Mouse (Mus musculus): ENCODE data around the gene Tmem247. TPM values are rescaled to one million over a fixed set of nuclear protein-coding genes. Genes with fewer than 3 reads are reported as not detected.

Gene Tmem247
- not detected for total RNA-seq (2022)

- DNase-seq (ENCODE audit: low spot score in 2 of 2), result no peak
Observed at GRCm38 (mm10) chr17:86917048-86917447, at the start of gene Tmem247. Tmem247 (plus strand) TSS chr17:86917348.

DNA sequence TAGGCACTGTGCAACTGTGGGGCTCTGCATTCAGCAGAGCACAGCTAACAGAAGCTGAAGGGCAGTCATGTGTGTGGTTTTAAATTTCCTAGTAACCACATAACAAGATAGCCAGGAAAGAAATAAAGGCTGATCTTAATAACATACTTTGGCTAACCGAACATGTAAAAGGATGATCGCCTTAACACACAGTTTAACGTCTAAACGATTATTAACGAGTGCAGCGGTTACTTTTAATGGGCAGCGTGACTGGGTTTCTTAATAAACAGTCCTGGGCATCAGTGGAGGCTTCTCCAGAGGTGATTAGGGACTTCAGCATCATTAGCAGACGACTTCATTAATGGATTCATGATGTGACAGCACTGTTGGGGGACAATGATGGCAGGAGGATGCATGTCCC lies 46.6 kb upstream of the Tmem247 start:
- no peak for DNase-seq (ENCODE audit: low spot score in 2 of 2)

- no peak for DNase-seq (ENCODE audit: low spot score in 2 of 2)
Observed at GRCm38 (mm10) chr17:86872643-86873042, 44.5 kb upstream of the Tmem247 start.

GRCm38 (mm10) chr17:86876940-86877339 lies 40.2 kb upstream of the Tmem247 start:
- no peak for DNase-seq (ENCODE audit: low spot score in 2 of 2)

GRCm38 (mm10) chr17:86877747-86878146 lies 39.4 kb upstream of the Tmem247 start:
- DNase-seq (ENCODE audit: low spot score in 2 of 2), result no peak

DNA sequence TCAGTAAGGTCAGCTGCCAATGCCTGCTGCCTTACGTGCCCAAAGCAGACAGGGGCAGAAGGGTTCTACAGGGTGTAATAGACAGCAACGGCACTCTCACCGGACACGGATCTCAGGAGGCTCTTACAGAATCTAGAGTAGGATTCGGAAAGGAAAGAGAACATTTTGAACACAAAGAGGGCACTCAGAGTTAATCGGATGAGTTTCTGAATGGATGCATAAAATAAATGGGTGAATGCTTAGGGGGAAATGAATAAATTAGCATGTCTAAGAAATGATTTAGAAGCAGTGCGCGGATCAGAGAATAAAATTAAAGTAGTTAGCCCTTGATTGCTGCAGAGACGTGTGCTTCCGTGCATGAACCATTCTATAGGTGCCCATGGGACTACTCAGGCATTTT lies 37.1 kb upstream of the Tmem247 start:
- DNase-seq (ENCODE audit: low spot score in 2 of 2), result no peak

GRCm38 (mm10) chr17:86880461-86881044 lies 36.6 kb upstream of the Tmem247 start:
- DNase-seq (ENCODE audit: low spot score in 2 of 2), result no peak

- DNase-seq (ENCODE audit: low spot score in 2 of 2), result no peak
Observed at GRCm38 (mm10) chr17:86895191-86895590, 22.0 kb upstream of the Tmem247 start.

- no peak for DNase-seq (ENCODE audit: low spot score in 2 of 2)
Observed at GRCm38 (mm10) chr17:86897486-86898165, 19.5 kb upstream of the Tmem247 start.

DNA sequence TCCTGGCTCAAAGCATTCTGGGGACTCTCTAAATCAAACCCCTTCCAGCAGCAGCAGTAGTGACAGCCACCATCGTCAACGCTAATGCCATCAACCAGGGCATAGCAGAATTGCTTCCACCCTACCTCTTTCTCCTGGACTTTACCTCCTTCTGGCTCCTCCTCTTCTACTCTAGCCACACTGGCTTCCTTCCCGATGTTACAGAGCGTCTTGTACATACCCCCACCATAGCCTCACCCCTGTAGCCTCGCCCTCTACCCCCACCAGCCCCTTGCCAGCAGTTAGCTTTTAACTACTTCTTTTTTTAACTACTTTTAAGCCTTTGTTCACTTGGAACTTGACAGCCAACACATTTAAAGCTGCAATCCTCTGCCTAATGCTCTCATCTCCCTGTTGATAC lies 17.3 kb upstream of the Tmem247 start:
- DNase-seq (ENCODE audit: low spot score in 2 of 2), result no peak

DNA sequence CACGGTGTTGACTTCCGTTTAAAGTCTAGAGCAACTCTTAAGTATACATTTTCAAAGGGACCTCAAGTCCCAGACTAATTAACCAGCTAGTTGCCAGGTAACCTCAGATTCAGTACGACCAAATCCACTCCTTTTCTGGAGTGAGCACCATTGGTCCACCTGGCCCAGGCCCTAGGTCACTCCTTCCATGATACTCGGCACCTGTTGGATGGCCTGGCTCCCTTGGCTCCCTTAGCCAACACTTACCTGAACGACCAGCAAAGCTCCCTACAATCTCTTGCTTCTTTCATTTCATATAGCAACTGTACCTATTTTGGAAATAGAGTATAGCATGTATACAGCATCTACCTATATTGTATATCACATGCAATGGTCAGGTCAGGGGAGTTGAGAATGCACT lies 16.6 kb upstream of the Tmem247 start:
- no peak for DNase-seq (ENCODE audit: low spot score in 2 of 2)

GRCm38 (mm10) chr17:86902399-86903067 lies 14.6 kb upstream of the Tmem247 start:
- DNase-seq (ENCODE audit: low spot score in 2 of 2), result no peak

GRCm38 (mm10) chr17:86903596-86903995 lies 13.6 kb upstream of the Tmem247 start:
- DNase-seq (ENCODE audit: low spot score in 2 of 2), result no peak

DNA sequence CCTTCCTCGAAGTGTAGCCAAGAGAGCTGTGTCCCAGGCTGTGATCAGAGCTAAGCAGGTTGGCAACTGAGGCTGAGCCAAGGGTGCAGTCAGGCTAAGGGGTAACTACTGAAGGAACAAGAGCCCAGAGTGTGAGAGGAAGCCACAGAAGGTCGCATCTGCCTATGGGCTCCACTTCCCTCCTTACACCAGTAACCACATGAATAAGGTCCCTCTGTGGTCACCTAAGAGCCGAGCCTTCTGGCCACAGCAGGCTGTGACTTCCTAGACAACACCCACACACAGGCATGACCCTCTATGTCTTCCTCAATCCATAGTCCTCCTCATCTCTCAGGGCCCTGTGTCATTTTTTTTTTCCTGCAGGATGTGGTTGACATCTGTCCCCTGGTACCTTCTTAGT lies 12.9 kb upstream of the Tmem247 start:
- no peak for DNase-seq (ENCODE audit: low spot score in 2 of 2)

DNA sequence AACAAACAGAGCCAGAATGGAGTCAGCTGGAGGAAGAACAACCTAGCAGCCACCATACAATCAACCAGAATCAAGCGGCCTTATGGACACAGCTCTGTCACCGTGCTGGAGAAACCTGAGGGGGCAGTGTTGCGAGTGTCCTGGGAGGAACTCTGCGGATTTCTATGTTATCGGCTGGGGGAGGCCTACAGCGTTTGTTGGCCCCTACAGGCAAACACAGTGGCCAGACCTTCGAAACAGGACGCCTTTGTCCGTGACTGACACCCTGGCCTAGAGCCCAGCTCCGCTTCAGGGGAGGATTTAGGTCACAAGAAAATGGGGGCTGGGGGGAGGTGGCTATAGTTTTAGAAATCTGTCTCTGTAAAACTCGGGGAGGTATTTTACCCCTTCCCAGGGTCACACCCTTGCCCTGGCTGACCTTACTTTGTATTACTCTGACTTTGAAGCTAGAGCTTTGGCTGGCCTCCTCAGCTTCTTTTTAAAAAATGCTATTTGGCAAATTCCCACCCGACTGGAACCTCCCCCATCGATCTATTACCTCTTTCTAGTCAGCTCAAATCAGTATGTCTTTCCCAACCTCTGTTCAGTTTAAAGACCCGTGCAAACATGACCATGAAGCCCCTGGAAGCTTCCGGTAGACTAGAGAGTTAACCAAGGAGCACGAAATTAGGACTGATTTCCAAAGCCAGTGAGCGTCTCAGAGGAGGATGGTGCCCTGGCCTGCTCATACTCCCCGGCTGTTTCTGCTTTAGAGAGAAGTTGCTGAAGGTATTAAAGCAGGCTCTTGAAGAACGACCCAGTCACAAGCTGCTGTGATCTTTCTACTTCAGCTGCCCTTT lies 11.6 kb upstream of the Tmem247 start:
- no peak for DNase-seq (ENCODE audit: low spot score in 2 of 2)

DNA sequence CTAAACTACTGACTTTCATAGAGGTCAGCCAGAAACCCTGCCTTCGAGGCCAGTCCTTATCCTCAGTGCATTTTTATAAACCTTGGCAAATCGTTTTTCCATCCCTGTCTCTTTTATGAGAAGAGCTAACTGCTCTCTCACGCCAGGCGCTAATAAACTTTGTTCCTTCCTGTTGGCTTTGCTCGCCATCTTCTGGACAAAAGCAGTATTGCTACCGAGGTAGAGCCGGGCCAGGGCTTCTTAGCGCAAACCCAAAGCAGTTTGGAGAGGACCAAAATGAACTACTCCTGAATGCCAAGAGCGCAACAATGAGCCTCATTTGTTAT lies 11.0 kb upstream of the Tmem247 start:
- peak; percentile 61 to 74 for DNase-seq (ENCODE audit: low spot score in 2 of 2)

DNA sequence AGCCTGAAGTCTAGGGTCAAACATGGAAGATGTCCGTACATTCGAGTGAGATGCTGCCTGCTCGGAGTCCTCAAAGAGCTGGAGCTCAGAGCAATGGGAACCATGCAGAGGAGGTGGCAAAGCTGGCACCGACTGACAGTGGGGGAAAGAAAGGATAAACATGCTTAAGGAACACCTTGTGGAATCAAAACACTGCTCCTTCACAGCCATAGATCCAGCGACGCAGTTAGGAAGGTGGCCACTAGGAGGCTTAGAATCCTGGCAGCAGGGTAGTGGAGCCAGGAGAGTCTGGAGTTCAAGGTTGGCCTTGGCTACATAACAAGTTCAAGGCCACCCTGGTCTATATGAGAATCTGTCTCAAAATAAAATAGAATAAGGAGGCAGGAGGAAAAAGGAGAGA lies 10.5 kb upstream of the Tmem247 start:
- DNase-seq (ENCODE audit: low spot score in 2 of 2), result no peak

DNA sequence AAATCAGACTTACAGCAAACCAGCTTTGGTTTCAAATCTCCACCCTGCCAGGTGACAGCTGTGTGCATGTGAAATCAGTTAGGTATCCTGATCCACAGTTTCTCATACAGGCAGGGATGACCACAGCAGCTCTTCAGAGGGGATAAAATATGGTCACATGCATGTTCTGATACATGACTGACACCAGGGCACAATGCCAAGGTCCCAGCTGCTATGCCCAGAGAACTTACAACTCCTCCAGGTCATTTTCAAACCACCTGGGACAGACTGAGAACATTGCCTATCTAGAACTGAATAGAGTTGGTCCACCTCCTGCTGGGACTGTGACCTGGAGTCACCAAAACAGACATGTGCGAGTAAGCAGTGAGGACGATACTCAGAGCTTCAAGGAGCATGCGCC lies 10.1 kb upstream of the Tmem247 start:
- no peak for DNase-seq (ENCODE audit: low spot score in 2 of 2)

- no peak for DNase-seq (ENCODE audit: low spot score in 2 of 2)
Observed at GRCm38 (mm10) chr17:86908316-86908715, 8.8 kb upstream of the Tmem247 start.

DNA sequence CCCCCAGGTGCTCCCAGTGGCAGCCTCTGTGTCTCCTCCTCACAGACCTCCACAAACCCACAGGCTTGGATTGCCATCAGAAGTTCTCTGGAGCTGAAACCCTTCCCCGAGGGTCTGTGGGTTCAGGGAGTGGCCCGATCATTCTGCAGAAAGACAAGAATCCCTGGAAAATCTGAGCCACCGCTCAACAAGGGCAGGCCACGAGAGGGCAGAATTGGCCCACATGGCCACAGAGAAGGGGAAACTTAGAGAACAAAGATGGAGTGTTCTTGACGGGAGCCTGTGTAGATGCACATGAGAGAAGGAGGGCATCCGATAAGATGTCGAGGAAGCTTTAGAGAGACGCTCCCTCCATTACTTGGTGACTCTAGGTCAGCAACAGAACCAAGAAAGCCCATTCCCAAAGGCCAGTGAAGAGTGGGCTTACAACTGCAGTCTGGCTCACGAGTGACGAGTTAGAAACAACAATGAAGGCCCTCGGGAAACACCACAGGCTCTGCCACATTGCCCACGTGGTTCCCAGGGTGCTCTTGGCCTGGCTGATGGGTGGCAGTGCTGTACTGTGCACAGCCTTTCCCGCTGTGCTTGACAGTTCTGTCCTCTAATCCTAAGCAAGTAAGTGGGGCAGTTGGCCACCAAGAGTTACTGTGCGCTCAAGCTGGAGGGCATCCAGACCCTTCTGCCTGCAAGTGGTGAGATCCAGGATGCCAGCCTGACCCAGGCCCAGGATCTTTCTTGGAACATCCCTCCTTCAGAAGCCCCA lies 7.2 kb upstream of the Tmem247 start:
- no peak for DNase-seq (ENCODE audit: low spot score in 2 of 2)

DNA sequence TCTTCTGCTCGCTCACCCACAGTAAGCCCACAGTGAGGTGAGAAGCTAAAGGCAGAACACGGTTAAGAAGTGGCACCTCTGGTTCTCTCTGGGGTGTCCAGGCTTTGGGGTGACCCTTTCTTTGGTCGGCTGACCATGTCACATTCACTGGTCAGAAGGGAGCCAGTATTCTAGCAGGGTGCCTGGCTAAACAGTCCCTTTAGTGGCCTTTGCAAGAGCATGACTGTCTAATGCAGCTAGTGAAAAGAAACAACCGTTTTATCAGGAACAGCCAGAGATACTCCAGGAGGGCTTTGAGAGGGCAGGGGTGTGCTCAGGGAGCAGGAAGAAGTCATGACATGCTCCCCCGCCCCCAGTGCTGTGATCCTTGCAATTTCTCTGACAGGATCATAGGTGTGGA lies 5.9 kb upstream of the Tmem247 start:
- DNase-seq (ENCODE audit: low spot score in 2 of 2), result no peak

Data from gastrocnemius, adult 8-10 months (tissue).